Mouse (Mus musculus) T-helper 2 cell (primary cell): ENCODE results near the gene Vps26b.

ENCODE experiments used
- in situ Hi-C: fragments of 300-600 bp; cut with MboI, MseI; formaldehyde crosslinking; loops from one replicate; pipeline ENCODE4 v1.15.1; 2025; ENCODE audit warnings: high pct_unique_total_duplicates

The Vps26b gene

GRCm38 (mm10) chr9:26997501-26997900 is 32.4 kb downstream of the Vps26b start:
- in situ Hi-C loops: loop anchor here (5.0 kb wide), 1 partner anchor 35 kb away; the partner anchor contains the start of genes Ncapd3 and Vps26b

GRCm38 (mm10) chr9:26997062-26997461 is 32.8 kb downstream of the Vps26b start:
- in situ Hi-C loops: loop anchor here (5.0 kb wide), 1 partner anchor 35 kb away; the partner anchor contains the start of genes Ncapd3 and Vps26b

GRCm38 (mm10) chr9:26993900-26994299 is 36.0 kb downstream of the Vps26b start:
- in situ Hi-C loops: no loop called here

GRCm38 (mm10) chr9:26993118-26993517 is 36.7 kb downstream of the Vps26b start:
- in situ Hi-C loops: no loop called here

- in situ Hi-C loops: no loop called here
Measured at GRCm38 (mm10) chr9:26990181-26990580, 39.7 kb downstream of the Vps26b start.

- in situ Hi-C loops: loop anchor here (10.0 kb wide), 1 partner anchor 1791 kb away; no protein-coding TSS in a partner anchor
Measured at GRCm38 (mm10) chr9:26985668-26986277, 44.1 kb downstream of the Vps26b start.

GRCm38 (mm10) chr9:26985090-26985613 is 44.7 kb downstream of the Vps26b start:
- in situ Hi-C loops: loop anchor here (10.0 kb wide), 1 partner anchor 1790 kb away; no protein-coding TSS in a partner anchor

- in situ Hi-C loops: no loop called here
Measured at GRCm38 (mm10) chr9:26978776-26979175, 51.1 kb downstream of the Vps26b start.

GRCm38 (mm10) chr9:26977754-26978153 is 52.1 kb downstream of the Vps26b start:
- in situ Hi-C loops: no loop called here
